9 mouse cellular contexts compared by ENCODE assay signal in genomic region chr15:79040501-79041416, GRCm38 (mm10). TPM values are rescaled to one million over a fixed set of nuclear protein-coding genes. Genes with fewer than 3 reads are reported as not detected.
DNase-seq lines count a peak whose midpoint lies in the region; ATAC-seq and TF ChIP-seq lines count a peak whose summit lies in the region.
"Had no signal": no experiment of that assay in that cellular context is flagged by ENCODE, and none has a peak within 500 bp of the region (broad histone marks: within the 10 kb centered on the region; RNA-seq: fewer than 3 reads in every experiment).

No protein-coding gene starts in this region.

- DNase-seq in heart, postnatal 14 days: no peak
- DNase-seq in midbrain, embryonic 10.5 days (ENCODE audit: low spot score): no peak
- DNase-seq in gastrocnemius, postnatal 4 days (ENCODE audit: low spot score in 2 of 2): no peak
- DNase-seq in cerebellum, adult 2 months: no peak

- no peaks in the 10 kb centered on the region for H3K36me3 ChIP-seq in heart, embryonic 16.5 days (ENCODE audit: control insufficient read depth, insufficient read depth)
- no peaks in the 10 kb centered on the region for H3K36me3 ChIP-seq in intestine, embryonic 15.5 days
- H3K36me3 ChIP-seq in midbrain, embryonic 10.5 days: peaks cover 18% of the 10 kb centered on the region

- no peak overlapping the region for H3K27ac ChIP-seq in heart, embryonic 16.5 days (ENCODE audit: low read length)
- no peak overlapping the region for H3K27ac ChIP-seq in cortical plate, adult 2 months (ENCODE audit: insufficient read depth, low read length)
- peak overlapping the region; percentile 79 for H3K27ac ChIP-seq in intestine, embryonic 15.5 days
- H3K27ac ChIP-seq in midbrain, embryonic 10.5 days (replicated peaks): no peak overlapping the region; the same call in 1 of the 2 replicates
- H3K27ac ChIP-seq in cerebellum, adult 2 months (ENCODE audit: insufficient read depth, low read length): no peak overlapping the region

- H3K4me1 ChIP-seq in heart, embryonic 16.5 days (ENCODE audit: control insufficient read depth, insufficient read depth, low read length): peaks cover 20% of the 10 kb centered on the region
- H3K4me1 ChIP-seq in cortical plate, adult 2 months (ENCODE audit: control insufficient read depth, insufficient read depth, low read length): 0 out of 2 replicates have a peak, but pooled peaks cover 2% of the 10 kb centered on the region
- peaks cover 54% of the 10 kb centered on the region for H3K4me1 ChIP-seq in intestine, embryonic 15.5 days (replicated peaks)
- H3K4me1 ChIP-seq in midbrain, embryonic 10.5 days: peaks cover 56% of the 10 kb centered on the region
- peaks cover 10% of the 10 kb centered on the region for H3K4me1 ChIP-seq in cerebellum, adult 2 months (ENCODE audit: control insufficient read depth, insufficient read depth, low read length)

- no peaks in the 10 kb centered on the region for H3K9me3 ChIP-seq in heart, embryonic 16.5 days (replicated peaks; ENCODE audit: control insufficient read depth, low read length)
- no peaks in the 10 kb centered on the region for H3K9me3 ChIP-seq in intestine, embryonic 15.5 days
- H3K9me3 ChIP-seq in midbrain, embryonic 10.5 days (replicated peaks): no peaks in the 10 kb centered on the region

- no peak for ATAC-seq in heart, embryonic 16.5 days (replicated peaks; ENCODE audit: extremely low read depth, insufficient read depth, low FRiP score)
- peak; percentile 29 for ATAC-seq in intestine, embryonic 15.5 days
- no peak for ATAC-seq in megakaryocyte-erythroid progenitor cell, adult 5-6 weeks (replicated peaks; ENCODE audit: low FRiP score, low TSS enrichment, poor library complexity, severe bottlenecking)
- ATAC-seq: Patski had no signal

- no peak for TF ChIP-seq POLR2A in cortical plate, adult 2 months (IDR thresholded peaks at IDR 0.05; ENCODE audit: extremely low read depth, insufficient read depth, low read length)
- TF ChIP-seq POLR2A in cerebellum, adult 2 months (IDR thresholded peaks at IDR 0.05; ENCODE audit: borderline replicate concordance, insufficient read depth, low read length): no peak

- H3K27me3 ChIP-seq in heart, embryonic 16.5 days (ENCODE audit: control insufficient read depth, insufficient read depth, low read length): peaks cover 41% of the 10 kb centered on the region
- peaks cover 28% of the 10 kb centered on the region for H3K27me3 ChIP-seq in intestine, embryonic 15.5 days (replicated peaks)
- H3K27me3 ChIP-seq in midbrain, embryonic 10.5 days (ENCODE audit: low read depth, poor library complexity, severe bottlenecking): peaks cover 75% of the 10 kb centered on the region
- H3K27me3 ChIP-seq in cerebellum, adult 2 months (ENCODE audit: control insufficient read depth, insufficient read depth, low read length): no peaks in the 10 kb centered on the region

- peak overlapping the region; percentile 44 for H3K4me2 ChIP-seq in heart, embryonic 16.5 days (ENCODE audit: low read depth, low read length)
- peak overlapping the region; percentile 98 for H3K4me2 ChIP-seq in intestine, embryonic 15.5 days (replicated peaks)

- H3K9ac ChIP-seq in heart, embryonic 16.5 days (ENCODE audit: low read length): peak overlapping the region; percentile 31; the same call in 1 of the 2 replicates
- H3K9ac ChIP-seq in intestine, embryonic 15.5 days: peak overlapping the region; percentile 41

- intact Hi-C loops in heart, postnatal 14 days (cut with DNase I): no loop called here

- peak overlapping the region; percentile 22 for H3K4me3 ChIP-seq in heart, embryonic 16.5 days (ENCODE audit: low read length)
- H3K4me3 ChIP-seq in cortical plate, adult 2 months (ENCODE audit: insufficient read depth, low read length): peak overlapping the region; percentile 4; the same call in 1 of the 2 replicates
- H3K4me3 ChIP-seq in intestine, embryonic 15.5 days (replicated peaks): peak overlapping the region; percentile 38
- H3K4me3 ChIP-seq in midbrain, embryonic 10.5 days: peak overlapping the region; percentile 41
- no peak overlapping the region for H3K4me3 ChIP-seq in cerebellum, adult 2 months (replicated peaks; ENCODE audit: insufficient read depth, low read depth, low read length)

- 19% methylated on average over 24 of the region's 24 CpGs for WGBS in heart, embryonic 16.5 days
- WGBS in intestine, embryonic 15.5 days: 15% methylated on average over 24 of the region's 24 CpGs
- 24% methylated on average over 24 of the region's 24 CpGs for WGBS in midbrain, embryonic 10.5 days
- 30% methylated on average over 24 of the region's 24 CpGs for WGBS in cerebellum, adult 2 months

- no peak for TF ChIP-seq CTCF in cortical plate, adult 2 months (IDR thresholded peaks at IDR 0.05; ENCODE audit: extremely low read depth, insufficient read depth, low read length)
- TF ChIP-seq CTCF in cerebellum, adult 2 months (IDR thresholded peaks at IDR 0.05; ENCODE audit: borderline replicate concordance, insufficient read depth, low read depth, low read length): no peak

RNA-seq across cellular contexts. Expression of gene Galr3, which starts 0.9 kb away (rescaled TPM):
- not detected in 2 replicates for polyA plus RNA-seq in heart, embryonic 16.5 days (2015; fragmentation: Nextera tagmentation; extraction: Ambion mirVana)
- total RNA-seq in heart, postnatal 14 days (2021): not detected
- 0.26 and 0.38 TPM in 2 replicates for polyA plus RNA-seq in cortical plate, adult 2 months (2012; rRNA removed)
- polyA plus RNA-seq in intestine, embryonic 15.5 days (2015; fragmentation: Nextera tagmentation; extraction: Ambion mirVana): 1.6 and 1.8 TPM in 2 replicates
- not detected in 2 replicates for polyA plus RNA-seq in midbrain, embryonic 10.5 days (2016; fragmentation: Nextera tagmentation; extraction: Ambion mirVana)
- 0.40 TPM in 1 of 2 replicates, not detected in the other for total RNA-seq in megakaryocyte-erythroid progenitor cell, adult 5-6 weeks (2014; fragmentation: Nextera tagmentation)
- 0.56 TPM in 1 of 2 replicates, not detected in the other for total RNA-seq in megakaryocyte-erythroid progenitor cell, adult 5-6 weeks (2017)
- total RNA-seq in gastrocnemius, postnatal 4 days (2021): not detected
- polyA plus RNA-seq in cerebellum, adult 2 months (2012; rRNA removed): 0.11 and 0.26 TPM in 2 replicates

RNA-seq across cellular contexts. Expression of gene H1f0, which starts 12.5 kb away (rescaled TPM):
- polyA plus RNA-seq in heart, embryonic 16.5 days (2015; fragmentation: Nextera tagmentation; extraction: Ambion mirVana): 301 and 315 TPM in 2 replicates
- total RNA-seq in heart, postnatal 14 days (2021): 100 to 1,000 TPM; 104 to 128 TPM
- polyA plus RNA-seq in cortical plate, adult 2 months (2012; rRNA removed): 109 and 124 TPM in 2 replicates
- polyA plus RNA-seq in intestine, embryonic 15.5 days (2015; fragmentation: Nextera tagmentation; extraction: Ambion mirVana): 441 and 523 TPM in 2 replicates
- polyA plus RNA-seq in midbrain, embryonic 10.5 days (2016; fragmentation: Nextera tagmentation; extraction: Ambion mirVana): 421 and 499 TPM in 2 replicates
- 19.0 and 23.7 TPM in 2 replicates for total RNA-seq in megakaryocyte-erythroid progenitor cell, adult 5-6 weeks (2014; fragmentation: Nextera tagmentation)
- 27.0 and 47.0 TPM in 2 replicates for total RNA-seq in megakaryocyte-erythroid progenitor cell, adult 5-6 weeks (2017)
- total RNA-seq in gastrocnemius, postnatal 4 days (2021): 100 to 1,000 TPM; 212 to 246 TPM
- 197 and 242 TPM in 2 replicates for polyA plus RNA-seq in cerebellum, adult 2 months (2012; rRNA removed)

RNA-seq across cellular contexts. Expression of gene Ankrd54, which starts 21.9 kb away (rescaled TPM):
- 28.4 and 28.5 TPM in 2 replicates for polyA plus RNA-seq in heart, embryonic 16.5 days (2015; fragmentation: Nextera tagmentation; extraction: Ambion mirVana)
- total RNA-seq in heart, postnatal 14 days (2021): 1 to 10 TPM; 8.7 to 9.4 TPM
- 26.5 and 28.2 TPM in 2 replicates for polyA plus RNA-seq in cortical plate, adult 2 months (2012; rRNA removed)
- polyA plus RNA-seq in intestine, embryonic 15.5 days (2015; fragmentation: Nextera tagmentation; extraction: Ambion mirVana): 53.5 and 56.2 TPM in 2 replicates
- polyA plus RNA-seq in midbrain, embryonic 10.5 days (2016; fragmentation: Nextera tagmentation; extraction: Ambion mirVana): 65.1 and 66.6 TPM in 2 replicates
- 24.4 and 44.2 TPM in 2 replicates for total RNA-seq in megakaryocyte-erythroid progenitor cell, adult 5-6 weeks (2014; fragmentation: Nextera tagmentation)
- 15.0 and 15.2 TPM in 2 replicates for total RNA-seq in megakaryocyte-erythroid progenitor cell, adult 5-6 weeks (2017)
- 10 to 100 TPM; 11.6 to 13.5 TPM for total RNA-seq in gastrocnemius, postnatal 4 days (2021)
- polyA plus RNA-seq in cerebellum, adult 2 months (2012; rRNA removed): 40.7 and 42.8 TPM in 2 replicates

RNA-seq across cellular contexts. Expression of gene Eif3l, which starts 34.2 kb away (rescaled TPM):
- polyA plus RNA-seq in heart, embryonic 16.5 days (2015; fragmentation: Nextera tagmentation; extraction: Ambion mirVana): 151 and 161 TPM in 2 replicates
- 10 to 100 TPM; 73.8 to 81.1 TPM for total RNA-seq in heart, postnatal 14 days (2021)
- 86.8 and 93.0 TPM in 2 replicates for polyA plus RNA-seq in cortical plate, adult 2 months (2012; rRNA removed)
- 229 and 241 TPM in 2 replicates for polyA plus RNA-seq in intestine, embryonic 15.5 days (2015; fragmentation: Nextera tagmentation; extraction: Ambion mirVana)
- 260 and 273 TPM in 2 replicates for polyA plus RNA-seq in midbrain, embryonic 10.5 days (2016; fragmentation: Nextera tagmentation; extraction: Ambion mirVana)
- 218 and 242 TPM in 2 replicates for total RNA-seq in megakaryocyte-erythroid progenitor cell, adult 5-6 weeks (2014; fragmentation: Nextera tagmentation)
- 216 and 264 TPM in 2 replicates for total RNA-seq in megakaryocyte-erythroid progenitor cell, adult 5-6 weeks (2017)
- 100 to 1,000 TPM; 106 to 111 TPM for total RNA-seq in gastrocnemius, postnatal 4 days (2021)
- 88.1 and 93.0 TPM in 2 replicates for polyA plus RNA-seq in cerebellum, adult 2 months (2012; rRNA removed)
